Mouse (Mus musculus): ENCODE measurements around the gene Adgrf5.
"Not testable (repeated sequence)": the region's sequence is repeated elsewhere in the genome, so short reads cannot be mapped to it uniquely, and the experiment has no call there.

Adgrf5 gene

GRCm38 (mm10) chr17:43459737-43460230 lies 99.5 kb downstream of the Adgrf5 start:
- no peak for DNase-seq (ENCODE audit: extremely low read depth, low read depth, low spot score)

- no peak for DNase-seq (ENCODE audit: extremely low read depth, low read depth, low spot score)
Observed at GRCm38 (mm10) chr17:43460245-43461181, 100.3 kb downstream of the Adgrf5 start.

- no peak for DNase-seq (ENCODE audit: extremely low read depth, low read depth, low spot score)
Observed at GRCm38 (mm10) chr17:43470039-43470438, 109.8 kb downstream of the Adgrf5 start.

GRCm38 (mm10) chr17:43472558-43472957 lies 112.3 kb downstream of the Adgrf5 start:
- no peak for DNase-seq (ENCODE audit: extremely low read depth, low read depth, low spot score)

- DNase-seq (ENCODE audit: extremely low read depth, low read depth, low spot score), result no peak
Observed at GRCm38 (mm10) chr17:43474775-43475174, 114.5 kb downstream of the Adgrf5 start.

- no peak for DNase-seq (ENCODE audit: extremely low read depth, low read depth, low spot score)
Observed at GRCm38 (mm10) chr17:43477621-43478020, 117.4 kb downstream of the Adgrf5 start.

GRCm38 (mm10) chr17:43485982-43486381 lies 125.7 kb downstream of the Adgrf5 start:
- no peak for DNase-seq (ENCODE audit: extremely low read depth, low read depth, low spot score)

- no peak for DNase-seq (ENCODE audit: extremely low read depth, low read depth, low spot score)
Observed at GRCm38 (mm10) chr17:43488439-43489151, 128.3 kb downstream of the Adgrf5 start.

GRCm38 (mm10) chr17:43490371-43490770 lies 130.1 kb downstream of the Adgrf5 start:
- DNase-seq (ENCODE audit: extremely low read depth, low read depth, low spot score), result not testable (repeated sequence)

- DNase-seq (ENCODE audit: extremely low read depth, low read depth, low spot score), result no peak
Observed at GRCm38 (mm10) chr17:43495502-43495901, 135.3 kb downstream of the Adgrf5 start.

- DNase-seq (ENCODE audit: extremely low read depth, low read depth, low spot score), result no peak
Observed at GRCm38 (mm10) chr17:43497521-43497920, 137.3 kb downstream of the Adgrf5 start.

GRCm38 (mm10) chr17:43500513-43500912 lies 140.3 kb downstream of the Adgrf5 start:
- no peak for DNase-seq (ENCODE audit: extremely low read depth, low read depth, low spot score)

- DNase-seq (ENCODE audit: extremely low read depth, low read depth, low spot score), result no peak
Observed at GRCm38 (mm10) chr17:43501223-43501622, 141.0 kb downstream of the Adgrf5 start.

- no peak for DNase-seq (ENCODE audit: extremely low read depth, low read depth, low spot score)
Observed at GRCm38 (mm10) chr17:43501631-43502030, 141.4 kb downstream of the Adgrf5 start.

GRCm38 (mm10) chr17:43502592-43502991 lies 142.3 kb downstream of the Adgrf5 start, which contains the start of gene Mep1a:
TSS of gene Mep1a (minus strand) at chr17:43502812.
- DNase-seq (ENCODE audit: extremely low read depth, low read depth, low spot score), result no peak

GRCm38 (mm10) chr17:43503861-43504593 lies 143.8 kb downstream of the Adgrf5 start:
- no peak for DNase-seq (ENCODE audit: extremely low read depth, low read depth, low spot score)

GRCm38 (mm10) chr17:43504594-43504934 lies 144.3 kb downstream of the Adgrf5 start:
- no peak for DNase-seq (ENCODE audit: extremely low read depth, low read depth, low spot score)

All from fat pad, adult 2 months (tissue).